Mouse (Mus musculus) cerebellum, postnatal 14 days (tissue): ENCODE results near the gene Wdfy3.
A peak's percentile ranks its signal among the peaks of the same experiment; 100 is the strongest.
"Not testable (repeated sequence)": the region's sequence is repeated elsewhere in the genome, so short reads cannot be mapped to it uniquely, and the experiment has no call there.

Experiments used
- DNase-seq, 2 experiments: peaks; one replicate each; pipeline ENCODE4 v3.0.0; 2021; ENCODE audit warnings: mixed read lengths in 2 of 2

Gene Wdfy3

GRCm38 (mm10) chr5:102069767-102070413 is at the start of gene Wdfy3:
Wdfy3 (minus strand) TSS chr5:102069921.
- peak; percentile 91 to 93 for DNase-seq

DNA sequence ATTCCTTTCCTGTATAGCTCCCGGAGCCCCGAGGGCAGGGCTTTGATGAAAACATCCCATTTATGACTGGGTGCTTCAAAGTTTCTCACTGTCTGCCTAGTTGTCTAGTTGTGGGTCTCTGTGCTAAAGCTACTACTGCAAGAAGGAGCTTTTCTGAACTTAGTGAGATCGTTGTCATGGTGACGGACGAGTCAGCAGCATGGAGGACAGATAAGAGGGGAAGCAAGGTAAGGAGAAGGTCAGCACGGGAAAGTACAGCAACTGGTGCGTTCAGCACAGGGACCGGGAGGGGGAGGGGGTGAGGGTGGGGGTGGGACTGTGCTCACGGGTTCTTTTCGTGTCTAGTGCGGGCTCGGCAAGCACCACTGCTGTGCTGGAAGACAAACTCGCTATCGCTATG is 43.3 kb upstream of the Wdfy3 start:
- no peak for DNase-seq

DNA sequence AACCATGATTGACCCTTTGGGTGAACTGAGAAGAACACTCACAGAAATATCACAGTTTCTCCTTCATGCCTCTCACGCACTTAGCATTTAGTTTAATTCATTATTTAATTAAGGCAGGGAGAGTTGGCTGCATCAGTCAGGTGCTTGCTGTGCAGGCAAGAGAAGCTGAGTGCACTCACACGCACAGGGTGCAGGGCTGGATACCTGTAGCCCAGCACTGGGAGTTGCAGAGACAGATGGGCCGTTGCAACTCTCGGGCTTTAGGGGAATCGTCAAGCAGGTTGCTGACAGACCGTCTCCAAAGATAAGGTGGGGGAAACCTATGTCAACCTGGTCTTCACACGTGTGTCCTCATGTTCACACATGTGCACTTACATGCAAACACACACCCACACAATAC is 42.3 kb upstream of the Wdfy3 start:
- no peak for DNase-seq

DNA sequence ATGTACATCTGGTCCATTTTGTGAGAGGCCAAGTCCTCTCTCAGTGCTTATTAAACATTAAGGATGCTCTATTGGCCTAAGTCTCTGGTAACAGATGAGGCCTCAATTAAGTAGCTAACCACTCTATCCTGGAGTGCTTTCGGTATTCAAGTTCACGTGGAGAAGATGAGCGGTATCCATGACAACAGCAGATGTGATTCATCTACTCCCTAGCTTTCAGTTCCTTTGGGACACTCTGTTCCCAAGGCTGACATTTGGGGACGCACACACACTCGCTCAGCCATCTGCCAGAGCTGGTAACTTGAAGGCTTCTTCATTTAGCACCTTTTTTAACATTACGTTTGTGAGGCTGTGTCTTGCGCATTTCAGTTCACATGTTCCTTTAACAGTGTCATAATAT is 40.3 kb upstream of the Wdfy3 start:
- no peak for DNase-seq

- no peak for DNase-seq
These were observed 36.2 kb upstream of the Wdfy3 start for GRCm38 (mm10) chr5:102105919-102106318.

DNA sequence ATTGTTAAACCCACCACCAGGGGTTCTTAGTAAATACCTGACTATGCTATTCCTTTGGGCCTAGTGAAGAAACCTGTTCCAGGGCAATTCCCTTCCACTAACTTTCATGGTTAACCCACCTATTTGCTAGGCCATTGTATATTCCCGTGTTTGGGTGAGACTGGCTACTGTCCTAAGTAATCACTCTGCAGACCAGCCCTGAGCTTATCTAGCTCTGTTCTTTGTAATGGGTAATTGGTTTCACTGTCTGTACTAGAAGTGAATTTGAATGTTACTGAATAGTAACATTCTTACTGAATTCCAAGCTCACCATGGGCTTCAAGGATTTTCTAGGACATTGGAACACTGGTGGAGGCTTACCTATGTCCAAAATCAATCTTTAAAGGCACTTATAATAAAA is 32.1 kb upstream of the Wdfy3 start:
- DNase-seq = not testable (repeated sequence)

DNA sequence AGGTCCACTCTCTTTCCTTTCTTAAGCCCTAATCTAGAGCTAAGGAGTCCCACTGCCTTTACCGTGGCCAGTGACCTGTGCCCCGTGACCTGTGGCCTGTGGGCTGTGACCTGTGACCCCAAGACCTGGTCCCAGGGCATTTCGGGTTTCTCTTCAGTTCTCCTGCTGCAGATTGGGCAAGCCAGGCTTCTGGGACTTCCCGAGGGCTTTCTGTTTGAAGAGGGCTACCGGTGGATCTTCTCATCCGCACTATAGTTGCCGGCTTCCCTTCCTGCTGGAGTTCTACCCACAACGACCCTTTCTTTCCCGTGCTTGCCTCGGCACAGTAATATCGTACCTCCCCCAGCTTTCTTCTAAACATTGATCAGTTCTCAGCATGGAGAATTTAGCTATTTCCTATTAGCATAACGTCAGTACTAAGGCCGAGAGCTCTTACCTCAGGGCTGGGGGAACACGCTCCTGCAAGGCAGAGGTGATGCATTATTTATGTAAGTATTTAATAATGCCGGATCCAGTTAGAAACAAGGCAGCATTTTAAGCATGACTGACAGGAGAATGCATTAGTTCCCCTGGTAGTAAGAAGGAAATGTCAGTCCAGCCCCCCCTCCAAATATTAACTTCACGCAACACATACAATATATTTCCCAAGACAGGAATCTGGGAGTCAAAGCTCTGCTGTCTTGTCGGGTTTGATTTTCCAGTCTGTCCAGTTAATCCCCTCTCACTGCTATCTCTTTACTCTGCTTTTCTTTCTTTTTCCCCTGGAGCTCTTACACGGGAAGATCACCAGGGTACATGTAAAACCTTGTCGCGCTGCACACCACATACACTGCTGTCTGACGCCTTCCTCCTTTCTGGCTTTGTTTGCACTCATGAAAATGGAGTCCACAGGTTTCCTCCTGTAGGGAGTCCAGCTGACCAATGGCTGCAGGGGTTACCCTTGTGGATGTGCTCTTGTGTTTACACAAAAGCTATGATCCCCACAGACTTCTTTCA is 30.8 kb upstream of the Wdfy3 start:
- no peak for DNase-seq

DNA sequence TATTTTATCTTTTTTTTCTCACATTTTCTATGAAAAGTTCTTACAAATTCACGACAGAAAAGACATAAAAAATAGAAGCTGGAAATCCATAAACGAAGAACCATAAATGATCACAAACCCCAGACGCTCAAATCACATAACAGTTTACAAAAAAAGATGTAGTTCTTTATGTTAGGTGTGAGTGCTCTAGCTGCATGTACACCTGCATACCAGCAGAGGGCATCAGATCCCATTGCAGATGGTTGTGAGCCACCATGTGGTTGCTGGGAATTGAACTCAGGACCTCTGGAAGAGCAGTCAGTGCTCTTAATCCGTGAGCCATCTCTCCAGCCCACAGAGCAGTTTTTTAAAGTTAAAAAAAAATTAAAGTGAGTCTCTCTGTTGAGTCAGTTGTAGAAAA is 25.9 kb upstream of the Wdfy3 start:
- no peak for DNase-seq

- no peak for DNase-seq
These were observed 21.0 kb upstream of the Wdfy3 start for GRCm38 (mm10) chr5:102090686-102091085.

GRCm38 (mm10) chr5:102084737-102085705 is 15.3 kb upstream of the Wdfy3 start:
- no peak for DNase-seq

- DNase-seq = peak; percentile 87 to 91
These were observed 4.4 kb upstream of the Wdfy3 start for GRCm38 (mm10) chr5:102074086-102074485.

- no peak for DNase-seq
These were observed 2.3 kb upstream of the Wdfy3 start for GRCm38 (mm10) chr5:102072057-102072456.

DNA sequence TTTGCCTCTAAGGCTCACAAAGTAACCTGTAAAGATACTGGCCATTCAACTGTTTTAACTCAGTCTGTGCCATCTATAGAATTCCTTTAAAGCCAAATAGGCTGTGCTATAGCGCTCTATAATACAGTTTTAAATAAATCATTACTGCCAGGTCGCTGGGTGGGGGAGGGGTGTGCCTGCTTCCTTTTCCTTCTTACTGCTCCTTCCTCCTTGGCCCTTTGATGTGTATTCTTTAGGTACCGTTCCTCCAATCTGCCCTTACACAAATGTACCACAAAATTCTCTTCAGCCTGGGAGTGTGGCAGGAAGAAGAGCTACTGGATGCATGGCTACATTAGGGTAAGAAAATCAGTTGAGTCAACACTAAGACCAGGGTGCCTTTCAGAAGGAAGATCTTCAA is 1.5 kb upstream of the Wdfy3 start:
- DNase-seq = no peak

GRCm38 (mm10) chr5:102070788-102071187 is 1.1 kb upstream of the Wdfy3 start:
- DNase-seq = no peak

DNA sequence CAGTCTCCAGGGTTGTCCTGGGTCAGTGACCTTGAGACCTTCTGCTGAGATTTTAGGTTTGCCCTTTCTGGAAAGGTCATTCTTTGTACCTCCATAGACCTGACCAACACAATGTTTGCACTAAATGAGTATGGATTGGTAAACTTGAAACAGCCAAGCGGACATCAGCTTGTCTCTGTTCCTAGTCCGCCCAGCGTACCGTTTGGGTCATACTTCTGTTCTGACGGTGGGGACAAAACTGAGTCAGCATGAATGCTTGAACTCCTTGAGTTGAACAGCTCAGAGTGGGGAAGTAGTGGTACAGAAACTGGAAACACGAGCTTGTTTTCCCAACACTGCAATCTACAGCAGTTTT is 670 bp upstream of the Wdfy3 start:
- DNase-seq = peak in 1 of 2 experiments; percentile 34

DNA sequence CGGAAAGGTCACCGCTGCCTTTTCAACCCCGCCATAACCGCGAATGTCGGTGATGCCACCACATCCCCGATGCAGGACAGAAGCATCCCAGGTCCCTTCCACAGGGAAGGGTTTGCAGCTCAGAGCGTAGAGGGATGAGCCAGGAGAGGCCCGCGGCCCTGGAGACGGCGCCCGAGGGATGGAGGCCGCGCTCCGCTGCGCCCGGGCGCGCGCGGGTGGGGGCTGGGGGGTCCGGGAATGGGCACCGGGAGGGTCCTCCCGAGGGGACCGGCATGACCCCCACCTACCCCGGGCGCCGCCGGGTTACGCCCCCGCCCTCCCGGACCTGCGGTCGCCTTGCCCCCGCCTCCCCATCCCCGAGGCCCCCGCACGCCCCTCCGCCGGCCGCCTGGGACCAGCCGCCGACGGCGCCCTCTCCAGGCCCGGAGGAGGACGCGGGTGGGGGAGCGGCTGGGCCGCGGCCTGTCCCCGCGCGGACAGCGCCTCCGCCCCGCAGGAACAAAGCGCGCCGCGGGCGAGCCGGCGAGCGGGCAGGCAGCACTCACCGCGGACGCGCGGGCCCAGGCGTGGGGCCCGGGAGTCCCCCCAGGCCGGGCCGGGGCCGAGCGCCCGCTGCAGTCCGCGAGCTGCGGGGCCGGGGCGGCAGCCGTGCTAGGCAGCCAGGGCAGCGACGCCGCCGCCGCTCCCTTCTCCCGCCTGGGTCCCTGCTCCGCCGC is 512 bp downstream of the Wdfy3 start:
- peak; percentile 70 to 79 for DNase-seq

DNA sequence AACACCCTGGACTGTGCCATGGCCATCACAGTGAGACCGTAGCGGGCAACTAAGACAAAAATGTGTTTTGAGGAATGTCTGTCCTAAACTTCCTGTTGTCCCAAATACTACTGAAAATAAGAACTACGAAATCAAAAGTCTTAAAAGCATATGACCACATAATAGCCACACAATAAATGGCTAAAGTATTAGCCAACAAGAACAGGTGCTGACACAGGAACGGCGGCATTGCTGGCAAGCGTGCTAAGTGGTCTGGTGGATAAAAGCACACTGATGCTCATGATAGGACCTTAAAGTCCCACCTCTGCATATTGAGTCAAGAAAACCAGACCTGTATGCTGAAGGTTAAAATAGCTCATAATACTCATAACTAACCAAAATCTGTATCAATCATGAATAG is 3.3 kb downstream of the Wdfy3 start:
- no peak for DNase-seq

GRCm38 (mm10) chr5:102063013-102063752 is 6.5 kb downstream of the Wdfy3 start:
- no peak for DNase-seq

DNA sequence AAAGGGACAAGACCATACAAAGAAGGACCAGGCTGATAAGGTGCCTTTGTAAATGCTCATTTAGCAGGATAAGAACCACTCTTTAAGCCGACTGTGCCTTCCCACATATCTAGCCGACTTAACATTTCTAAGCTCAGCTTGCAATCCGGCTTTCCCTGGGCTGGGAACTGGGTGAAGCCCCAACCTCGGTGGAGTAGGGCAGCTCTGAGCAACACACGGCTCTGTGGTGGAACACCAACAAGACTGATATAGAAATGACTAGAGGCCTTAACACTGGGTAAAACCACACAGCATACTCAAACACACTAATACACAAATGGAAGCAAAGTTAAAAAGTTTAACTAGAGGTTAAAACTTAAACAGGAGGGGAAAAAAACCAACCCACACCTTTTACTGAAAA is 7.9 kb downstream of the Wdfy3 start:
- no peak for DNase-seq

GRCm38 (mm10) chr5:102055946-102056345 is 13.8 kb downstream of the Wdfy3 start:
- peak in 1 of 2 experiments; percentile 43 for DNase-seq

DNA sequence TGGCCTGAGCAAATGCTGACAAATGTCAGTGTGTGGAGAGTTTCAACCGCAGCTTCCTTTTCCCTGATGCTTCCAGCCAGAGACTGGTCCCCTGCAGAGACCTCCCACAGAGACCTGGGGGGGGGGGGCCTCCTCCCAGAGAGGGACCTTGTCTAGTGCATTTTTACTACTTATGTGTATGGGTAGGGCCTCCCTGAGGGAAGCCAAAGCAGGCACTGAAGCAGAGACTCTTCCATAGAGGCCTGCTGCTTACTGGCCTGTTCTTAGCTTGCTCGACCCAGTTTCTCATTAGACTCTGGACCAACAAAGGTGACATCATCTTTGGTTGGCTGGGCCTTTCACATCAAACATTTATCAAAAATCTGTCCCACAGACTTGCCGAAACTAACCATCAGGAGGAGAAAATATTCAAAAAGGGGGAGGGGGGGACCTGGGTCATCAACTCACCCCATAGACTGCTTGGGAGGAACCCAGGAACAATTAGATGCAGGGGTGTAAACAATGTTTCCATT is 14.5 kb downstream of the Wdfy3 start:
- DNase-seq = peak; percentile 35 to 40
